Mouse (Mus musculus): Measurements from ENCODE around the gene Ccdc33. TPM values are rescaled to one million over a fixed set of nuclear protein-coding genes. Genes with fewer than 3 reads are reported as not detected.

The Ccdc33 gene
- polyA plus RNA-seq (2014; fragmentation: Illumina TruSeq; extraction: RNeasy Lipid Tissue Mini Kit (QIAGEN cat#74804); ENCODE audit: low replicate concordance): not detected

DNA sequence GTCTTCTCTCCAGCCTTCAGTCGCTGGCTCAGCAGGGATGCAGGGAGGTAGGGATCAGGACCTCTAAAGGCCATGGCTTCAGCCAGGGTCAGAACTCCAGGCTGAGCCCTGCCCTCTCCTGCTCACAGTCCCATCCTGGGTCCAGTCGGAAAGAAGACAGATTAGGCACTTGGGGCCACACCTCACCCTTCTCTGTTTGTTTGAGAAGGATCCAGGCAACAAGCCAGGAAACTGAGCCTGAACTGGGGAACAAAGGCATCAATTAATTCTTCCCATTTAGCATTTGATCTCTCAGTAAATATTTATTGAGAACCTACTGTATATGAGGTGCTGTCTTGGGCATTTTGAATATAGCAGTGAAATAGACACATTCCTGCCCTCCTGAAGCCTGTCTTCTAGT is at the start of gene Ccdc33:
TSS of gene Ccdc33 (minus strand) at position 153 of the 400 bp plus-strand sequence.

DNA sequence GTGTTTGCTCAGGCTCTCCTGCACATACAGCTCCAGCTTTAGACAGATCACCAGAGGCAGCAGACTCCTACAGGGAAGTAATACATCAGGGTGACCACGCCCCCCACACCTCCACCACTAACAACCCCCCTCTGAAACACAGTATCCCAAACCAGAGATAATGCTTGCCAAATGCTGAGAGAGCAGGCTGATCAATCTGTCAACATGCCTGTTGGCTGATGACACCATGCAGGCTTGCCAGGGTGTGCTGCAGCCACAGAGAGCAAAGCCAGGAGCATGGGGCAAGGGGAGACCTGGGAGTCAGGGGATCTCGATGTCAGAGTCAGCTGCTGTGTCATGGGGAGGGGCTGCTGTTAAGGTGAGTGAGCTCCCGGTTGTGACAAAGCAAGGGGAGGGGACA is 55.1 kb downstream of the Ccdc33 start, which contains the start of gene Stra6:
TSS of gene Stra6 (plus strand) at position 258 of the 400 bp plus-strand sequence.

DNA sequence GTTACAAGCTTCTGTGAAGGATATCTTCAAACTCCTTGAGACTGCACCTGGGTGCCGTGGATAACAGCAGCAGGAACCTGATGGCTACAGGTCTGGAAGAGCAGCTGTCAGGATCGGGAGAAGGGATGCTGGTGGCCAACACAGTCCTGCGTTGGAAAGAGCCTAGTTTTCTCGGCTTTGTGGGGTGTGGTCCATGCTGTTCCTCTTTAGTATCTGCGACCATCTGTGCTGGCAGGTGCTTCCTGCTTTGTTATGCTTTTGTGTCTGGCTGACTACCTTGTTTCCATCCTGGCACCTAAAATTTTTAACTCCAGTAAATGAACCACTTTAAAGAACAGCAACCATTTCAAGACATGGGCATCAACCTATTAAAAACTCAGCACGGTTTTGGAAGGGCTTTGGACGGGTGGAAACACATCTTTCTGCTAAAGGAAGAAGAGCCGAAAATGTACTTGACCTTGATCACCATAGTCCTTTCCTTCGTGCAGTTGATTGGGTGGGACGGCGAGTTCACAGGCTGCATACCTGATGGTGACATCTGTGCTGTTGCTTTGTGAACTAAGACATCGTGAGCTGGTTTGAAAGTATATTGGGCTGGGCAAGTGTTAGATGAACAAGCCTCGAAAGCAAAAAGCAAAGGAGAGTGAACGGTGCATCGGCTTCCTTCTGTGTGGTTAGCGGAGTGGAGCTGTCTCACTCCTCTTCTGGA is 112.7 kb downstream of the Ccdc33 start, which contains the start of gene Cyp11a1:
TSS of gene Cyp11a1 (plus strand) at position 659 of the 709 bp plus-strand sequence.

Other genes starting within 250 kb of the Ccdc33 start
- 23.2 TPM for gene Ubl7, start 207.8 kb downstream of the Ccdc33 start, polyA plus RNA-seq (2014; fragmentation: Illumina TruSeq; extraction: RNeasy Lipid Tissue Mini Kit (QIAGEN cat#74804); ENCODE audit: low replicate concordance)
- gene Sema7a, start 178.7 kb downstream of the Ccdc33 start, polyA plus RNA-seq (2014; fragmentation: Illumina TruSeq; extraction: RNeasy Lipid Tissue Mini Kit (QIAGEN cat#74804); ENCODE audit: low replicate concordance): 1.0 TPM
- gene Cyp11a1, start 112.4 kb downstream of the Ccdc33 start, polyA plus RNA-seq (2014; fragmentation: Illumina TruSeq; extraction: RNeasy Lipid Tissue Mini Kit (QIAGEN cat#74804); ENCODE audit: low replicate concordance): not detected
- gene Stra6, start 55.0 kb downstream of the Ccdc33 start, polyA plus RNA-seq (2014; fragmentation: Illumina TruSeq; extraction: RNeasy Lipid Tissue Mini Kit (QIAGEN cat#74804); ENCODE audit: low replicate concordance): not detected
- 0.67 TPM for gene Islr, start 85.5 kb upstream of the Ccdc33 start, polyA plus RNA-seq (2014; fragmentation: Illumina TruSeq; extraction: RNeasy Lipid Tissue Mini Kit (QIAGEN cat#74804); ENCODE audit: low replicate concordance)
- not detected for gene Islr2, start 85.5 kb upstream of the Ccdc33 start, polyA plus RNA-seq (2014; fragmentation: Illumina TruSeq; extraction: RNeasy Lipid Tissue Mini Kit (QIAGEN cat#74804); ENCODE audit: low replicate concordance)
- gene Pml, start 131.0 kb upstream of the Ccdc33 start, polyA plus RNA-seq (2014; fragmentation: Illumina TruSeq; extraction: RNeasy Lipid Tissue Mini Kit (QIAGEN cat#74804); ENCODE audit: low replicate concordance): 3.6 TPM
- 6.9 TPM for gene Stoml1, start 134.3 kb upstream of the Ccdc33 start, polyA plus RNA-seq (2014; fragmentation: Illumina TruSeq; extraction: RNeasy Lipid Tissue Mini Kit (QIAGEN cat#74804); ENCODE audit: low replicate concordance)
- 0.19 TPM for gene Loxl1, start 194.4 kb upstream of the Ccdc33 start, polyA plus RNA-seq (2014; fragmentation: Illumina TruSeq; extraction: RNeasy Lipid Tissue Mini Kit (QIAGEN cat#74804); ENCODE audit: low replicate concordance)